Mouse (Mus musculus) MEL (cell line): ENCODE data around the gene Mcpt8. TPM values are rescaled to one million over a fixed set of nuclear protein-coding genes. Genes with fewer than 3 reads are reported as not detected.
A peak's percentile ranks its signal among the peaks of the same experiment; 100 is the strongest.

Source experiments
- DNase-seq: peaks from one replicate; pipeline ENCODE4 v3.0.0; 2011; ENCODE audit warnings: low read depth, low spot score
- H3K27ac ChIP-seq: 2 replicates; pipeline ENCODE4 v1.5.1; 2012; ENCODE audit warnings: low read depth, mild to moderate bottlenecking, control low read depth, low read length, moderate library complexity; ENCODE audit not compliant: control insufficient read depth
- H3K27me3 ChIP-seq, 2 experiments: fragments of 150-350 bp in 1 of 2; sonication (generic) in 1 of 2; 2 replicates each; pipeline ENCODE4 v1.6.1; 2012; ENCODE audit warnings: low read length in 2 of 2, mild to moderate bottlenecking in 2 of 2, improper control_type of control experiment in 1 of 2, moderate library complexity in 1 of 2; ENCODE audit not compliant: insufficient read depth in 2 of 2, control insufficient read depth in 1 of 2
- H3K36me3 ChIP-seq, 2 experiments: 2 replicates each; pipeline ENCODE4 v1.6.1; 2012 to 2014; ENCODE audit warnings: low read length in 2 of 2, improper control_type of control experiment in 1 of 2, inconsistent platforms in 1 of 2, mild to moderate bottlenecking in 1 of 2; ENCODE audit not compliant: insufficient read depth in 2 of 2, control insufficient read depth in 1 of 2
- H3K4me1 ChIP-seq, 2 experiments: fragments of 150-350 bp in 1 of 2; sonication (generic) in 1 of 2; 2 replicates each; pipeline ENCODE4 v1.6.1; 2012; ENCODE audit warnings: low read length in 2 of 2, improper control_type of control experiment in 1 of 2, mild to moderate bottlenecking in 1 of 2; ENCODE audit not compliant: insufficient read depth in 2 of 2, control insufficient read depth in 1 of 2
- H3K4me3 ChIP-seq, 2 experiments: fragments of 150-350 bp in 1 of 2; sonication (generic) in 1 of 2; 2 replicates each; pipeline ENCODE4 v1.5.1; 2012; ENCODE audit warnings: low read depth in 2 of 2, low read length in 2 of 2, mild to moderate bottlenecking in 2 of 2, moderate library complexity in 2 of 2, control low read depth in 1 of 2, improper control_type of control experiment in 1 of 2; ENCODE audit not compliant: control insufficient read depth in 1 of 2, insufficient read depth in 1 of 2
- H3K79me2 ChIP-seq: 2 replicates; pipeline ENCODE4 v1.6.1; 2012; ENCODE audit warnings: mild to moderate bottlenecking, low read length, moderate library complexity; ENCODE audit not compliant: control insufficient read depth, poor library complexity, insufficient read depth
- H3K9ac ChIP-seq: 2 replicates; pipeline ENCODE4 v1.6.1; 2012; ENCODE audit warnings: low read depth, mild to moderate bottlenecking, control low read depth, low read length, moderate library complexity; ENCODE audit not compliant: control insufficient read depth, poor library complexity, severe bottlenecking
- H3K9me3 ChIP-seq: fragments of 150-350 bp; sonication (generic); replicated peaks from 2 replicates; pipeline ENCODE4 v1.6.1; 2012; ENCODE audit warnings: mild to moderate bottlenecking, low read length, improper control_type of control experiment, moderate library complexity; ENCODE audit not compliant: insufficient read depth
- BHLHE40 ChIP-seq: IDR thresholded peaks from 2 replicates; pipeline ENCODE4 v1.6.1; 2012; ENCODE audit warnings: low read depth, mild to moderate bottlenecking, inconsistent platforms, low read length, improper control_type of control experiment, borderline replicate concordance
- CHD1 ChIP-seq: IDR thresholded peaks from 2 replicates; pipeline ENCODE4 v1.6.1; 2012; ENCODE audit warnings: low read depth, mild to moderate bottlenecking, inconsistent platforms, low read length, improper control_type of control experiment
- CHD2 ChIP-seq: IDR thresholded peaks from 2 replicates; pipeline ENCODE4 v1.6.1; 2011; ENCODE audit warnings: low read length, improper control_type of control experiment
- CTCF ChIP-seq, 3 experiments: IDR thresholded peaks in 2 of 3; conservative IDR thresholded peaks in 1 of 3; 2 replicates each; pipeline ENCODE4 v1.5.1; 2011 to 2012; ENCODE audit warnings: low read length in 3 of 3, low read depth in 2 of 3, mild to moderate bottlenecking in 2 of 3, improper control_type of control experiment in 1 of 3, inconsistent platforms in 1 of 3, mixed read lengths in 1 of 3, moderate library complexity in 1 of 3; ENCODE audit not compliant: control insufficient read depth in 1 of 3, insufficient read depth in 1 of 3, poor library complexity in 1 of 3, severe bottlenecking in 1 of 3
- ELF1 ChIP-seq: IDR thresholded peaks from 2 replicates; pipeline ENCODE4 v1.6.1; 2014; ENCODE audit warnings: low read depth, mild to moderate bottlenecking, inconsistent platforms, low read length, improper control_type of control experiment, moderate library complexity
- EP300 ChIP-seq, 2 experiments: IDR thresholded peaks; 2 replicates each; pipeline ENCODE4 v1.6.1; 2011; ENCODE audit warnings: improper control_type of control experiment in 2 of 2, low read length in 2 of 2, low read depth in 1 of 2, mild to moderate bottlenecking in 1 of 2
- ETS1 ChIP-seq: IDR thresholded peaks from 2 replicates; pipeline ENCODE4 v1.6.1; 2012; ENCODE audit warnings: low read depth, mild to moderate bottlenecking, inconsistent platforms, low read length, improper control_type of control experiment, moderate library complexity
- GATA1 ChIP-seq: IDR thresholded peaks from 2 replicates; pipeline ENCODE4 v1.6.1; 2011; ENCODE audit warnings: low read depth, low read length, improper control_type of control experiment
- HCFC1 ChIP-seq: IDR thresholded peaks from 2 replicates; pipeline ENCODE4 v1.6.1; 2012; ENCODE audit warnings: low read depth, mild to moderate bottlenecking, inconsistent platforms, low read length, improper control_type of control experiment, moderate library complexity
- JUND ChIP-seq: IDR thresholded peaks from 2 replicates; pipeline ENCODE4 v1.6.1; 2011; ENCODE audit warnings: low read depth, mild to moderate bottlenecking, improper control_type of control experiment, low read length
- MAFK ChIP-seq: IDR thresholded peaks from 2 replicates; pipeline ENCODE4 v1.6.1; 2011; ENCODE audit warnings: low read depth, mild to moderate bottlenecking, low read length, improper control_type of control experiment, borderline replicate concordance
- MAX ChIP-seq: IDR thresholded peaks from 2 replicates; pipeline ENCODE4 v1.6.1; 2011; ENCODE audit warnings: low read length, improper control_type of control experiment
- MAZ ChIP-seq: IDR thresholded peaks from 2 replicates; pipeline ENCODE4 v1.6.1; 2012; ENCODE audit warnings: low read depth, mild to moderate bottlenecking, inconsistent platforms, low read length, improper control_type of control experiment
- MXI1 ChIP-seq: IDR thresholded peaks from 2 replicates; pipeline ENCODE4 v1.6.1; 2011; ENCODE audit warnings: mild to moderate bottlenecking, low read depth, low read length, improper control_type of control experiment
- MYB ChIP-seq: IDR thresholded peaks from 2 replicates; pipeline ENCODE4 v1.6.1; 2011; ENCODE audit warnings: mild to moderate bottlenecking, low read depth, low read length, improper control_type of control experiment
- NRF1 ChIP-seq: IDR thresholded peaks from 2 replicates; pipeline ENCODE4 v1.6.1; 2014; ENCODE audit warnings: low read depth, mild to moderate bottlenecking, inconsistent platforms, low read length, improper control_type of control experiment, moderate library complexity; ENCODE audit not compliant: poor library complexity, insufficient read depth, severe bottlenecking
- POLR2A ChIP-seq, 2 experiments: IDR thresholded peaks; 2 replicates each; pipeline ENCODE4 v1.6.1; 2011 to 2012; ENCODE audit warnings: low read length in 2 of 2, mild to moderate bottlenecking in 2 of 2, control low read depth in 1 of 2, improper control_type of control experiment in 1 of 2, low read depth in 1 of 2, moderate library complexity in 1 of 2; ENCODE audit not compliant: control insufficient read depth in 1 of 2, insufficient read depth in 1 of 2, poor library complexity in 1 of 2
- POLR2AphosphoS2 ChIP-seq: IDR thresholded peaks from 2 replicates; pipeline ENCODE4 v1.6.1; 2011; ENCODE audit warnings: low read length, improper control_type of control experiment
- POLR2AphosphoS5 ChIP-seq: IDR thresholded peaks from 2 replicates; pipeline ENCODE4 v1.6.1; 2012; ENCODE audit warnings: low read depth, borderline replicate concordance, mild to moderate bottlenecking, inconsistent platforms, low read length, moderate library complexity, mixed read lengths
- RCOR1 ChIP-seq: IDR thresholded peaks from 2 replicates; pipeline ENCODE4 v1.6.1; 2012; ENCODE audit warnings: low read depth, mild to moderate bottlenecking, inconsistent platforms, low read length, improper control_type of control experiment
- SIN3A ChIP-seq: IDR thresholded peaks from 2 replicates; pipeline ENCODE4 v1.6.1; 2012; ENCODE audit warnings: low read length, improper control_type of control experiment, inconsistent platforms
- TAL1 ChIP-seq: IDR thresholded peaks from 2 replicates; pipeline ENCODE4 v1.6.1; 2012; ENCODE audit warnings: mild to moderate bottlenecking, inconsistent platforms, low read length, moderate library complexity, mixed read lengths
- TBP ChIP-seq: IDR thresholded peaks from 2 replicates; pipeline ENCODE4 v1.8.0; 2011; ENCODE audit warnings: low read depth, low read length, improper control_type of control experiment
- USF1 ChIP-seq: IDR thresholded peaks from 2 replicates; pipeline ENCODE4 v1.6.1; 2014; ENCODE audit warnings: low read depth, mild to moderate bottlenecking, inconsistent platforms, low read length, improper control_type of control experiment, moderate library complexity
- USF2 ChIP-seq, 2 experiments: IDR thresholded peaks; 2 replicates each; pipeline ENCODE4 v1.6.1; 2011 to 2012; ENCODE audit warnings: improper control_type of control experiment in 2 of 2, low read length in 2 of 2, borderline replicate concordance in 1 of 2, inconsistent platforms in 1 of 2, low read depth in 1 of 2, mild to moderate bottlenecking in 1 of 2; ENCODE audit not compliant: insufficient read depth in 1 of 2
- ZC3H11A ChIP-seq: IDR thresholded peaks from 2 replicates; pipeline ENCODE4 v1.6.1; 2012; ENCODE audit warnings: low read depth, mild to moderate bottlenecking, inconsistent platforms, low read length, improper control_type of control experiment
- ZKSCAN1 ChIP-seq: IDR thresholded peaks from 2 replicates; pipeline ENCODE4 v1.6.1; 2012; ENCODE audit warnings: low read depth, mild to moderate bottlenecking, inconsistent platforms, low read length, improper control_type of control experiment, moderate library complexity
- ZMIZ1 ChIP-seq: IDR thresholded peaks from 2 replicates; pipeline ENCODE4 v1.6.1; 2012; ENCODE audit warnings: low read depth, mild to moderate bottlenecking, inconsistent platforms, low read length, improper control_type of control experiment, moderate library complexity
- ZNF384 ChIP-seq: IDR thresholded peaks from 2 replicates; pipeline ENCODE4 v1.6.1; 2012; ENCODE audit warnings: low read depth, mild to moderate bottlenecking, inconsistent platforms, low read length, improper control_type of control experiment
- polyA plus RNA-seq, 2 experiments: library from polyadenylated mRNA; stranded (reverse) in 1 of 2; unstranded in 1 of 2; fragments of >175 nt in 1 of 2; fragments of >200 nt in 1 of 2; gene quantifications; 2 replicates each; pipeline versions ENCODE4 v1.2.1 to v1.2.4; 2012; ENCODE audit warnings: low replicate concordance in 2 of 2, low read depth in 1 of 2; ENCODE audit not compliant: insufficient read length in 2 of 2, insufficient read depth in 1 of 2, missing spikeins in 1 of 2
- total RNA-seq: library from RNA; depleted of rRNA; stranded (reverse); fragments of 300-350 nt; gene quantifications from 2 replicates; pipeline ENCODE4 v1.2.3, GENCODE M21; 2012

Mcpt8 gene
- total and polyA plus RNA-seq, 3 experiments, result not detected

- TF ChIP-seq RCOR1 (no peak), ZNF384 (no peak), TAL1 (no peak), USF1 (peak; percentile 63; the same call in 1 of the 2 replicates), NRF1 (no peak), ETS1 (no peak), MAX (0 out of 2 replicates have a peak, but pooled peaks have one; percentile 21), HCFC1 (no peak), CHD1 (no peak), ZMIZ1 (no peak), ZC3H11A (no peak), CTCF (IDR thresholded peaks at IDR 0.05 in 2 of 3, conservative IDR thresholded peaks at IDR 0.05 in 1 of 3; ENCODE audit: control insufficient read depth in 1 of 3, insufficient read depth in 1 of 3, low read depth in 2 of 3, low read length in 3 of 3, poor library complexity in 1 of 3, severe bottlenecking in 1 of 3) (no peak), MAZ (no peak)
- peaks cover 1 to 5% of the 10 kb centered on the region in 2 experiments; a peak in 1 of 4 replicates for H3K27me3 ChIP-seq
- H3K27ac ChIP-seq, result no peak overlapping the region
- no peak for DNase-seq
- no peak overlapping the region for H3K9ac ChIP-seq
- no peaks in the 10 kb centered on the region for H3K36me3 ChIP-seq
- no peaks in the 10 kb centered on the region for H3K79me2 ChIP-seq
- H3K4me3 ChIP-seq, result no peak overlapping the region
- H3K4me1 ChIP-seq, result no peaks in the 10 kb centered on the region
- no peaks in the 10 kb centered on the region for H3K9me3 ChIP-seq
Observed at GRCm38 (mm10) chr14:56103452-56103851, 18.4 kb upstream of the Mcpt8 start.

- Histone ChIP-seq H3K4me3 (no peak within 1 kb of the TSS), H3K79me2 (no peaks in the 10 kb centered on the region), H3K27ac (no peak within 1 kb of the TSS), H3K9me3 (no peaks in the 10 kb centered on the region), H3K36me3 (no peaks in the 10 kb centered on the region), H3K4me1 (no peaks in the 10 kb centered on the region), H3K9ac (no peak within 1 kb of the TSS), H3K27me3 (peaks cover 1 to 5% of the 10 kb centered on the region in 2 experiments; a peak in 1 of 4 replicates)
- no peak for DNase-seq
- no peak for TF ChIP-seq MYB
- no peak for TF ChIP-seq ZKSCAN1
- no peak for TF ChIP-seq BHLHE40
- no peak for TF ChIP-seq TAL1
- no peak for TF ChIP-seq JUND
- TF ChIP-seq HCFC1, result no peak
- no peak for TF ChIP-seq GATA1
- no peak for TF ChIP-seq CHD2
- TF ChIP-seq POLR2AphosphoS5, result no peak
- no peak for TF ChIP-seq EP300 (IDR thresholded peaks at IDR 0.05; ENCODE audit: low read depth in 1 of 2, low read length in 2 of 2)
- no peak for TF ChIP-seq USF1
- no peak for TF ChIP-seq SIN3A
- no peak for TF ChIP-seq MAFK
- no peak for TF ChIP-seq MXI1
- TF ChIP-seq USF2 (IDR thresholded peaks at IDR 0.05; ENCODE audit: borderline replicate concordance in 1 of 2, insufficient read depth in 1 of 2, low read depth in 1 of 2, low read length in 2 of 2), result no peak
- no peak for TF ChIP-seq TBP
- TF ChIP-seq POLR2A (IDR thresholded peaks at IDR 0.05; ENCODE audit: control insufficient read depth in 1 of 2, insufficient read depth in 1 of 2, low read depth in 1 of 2, low read length in 2 of 2, poor library complexity in 1 of 2), result no peak
- TF ChIP-seq ELF1, result no peak
- TF ChIP-seq POLR2AphosphoS2, result no peak
- TF ChIP-seq ZC3H11A, result no peak
Observed at GRCm38 (mm10) chr14:56102386-56102785, 17.3 kb upstream of the Mcpt8 start, which contains the start of gene Ctsg. Gene Ctsg (minus strand): TSS chr14:56102574.
